Mouse (Mus musculus) C2C12 (cell line): ENCODE results near the gene 0610037L13Rik.

ENCODE experiments used
- CTCF ChIP-seq: IDR thresholded peaks from one replicate; pipeline ENCODE4 v1.5.1; 2011; ENCODE audit not compliant: control insufficient read depth, insufficient read depth, insufficient read length
- MAX ChIP-seq: IDR thresholded peaks from one replicate; pipeline ENCODE4 v1.6.1; 2011; ENCODE audit warnings: mild to moderate bottlenecking, control low read depth
- USF1 ChIP-seq: IDR thresholded peaks from one replicate; pipeline ENCODE4 v1.6.1; 2011; ENCODE audit warnings: low read depth, mild to moderate bottlenecking, control low read depth, moderate library complexity

DNA sequence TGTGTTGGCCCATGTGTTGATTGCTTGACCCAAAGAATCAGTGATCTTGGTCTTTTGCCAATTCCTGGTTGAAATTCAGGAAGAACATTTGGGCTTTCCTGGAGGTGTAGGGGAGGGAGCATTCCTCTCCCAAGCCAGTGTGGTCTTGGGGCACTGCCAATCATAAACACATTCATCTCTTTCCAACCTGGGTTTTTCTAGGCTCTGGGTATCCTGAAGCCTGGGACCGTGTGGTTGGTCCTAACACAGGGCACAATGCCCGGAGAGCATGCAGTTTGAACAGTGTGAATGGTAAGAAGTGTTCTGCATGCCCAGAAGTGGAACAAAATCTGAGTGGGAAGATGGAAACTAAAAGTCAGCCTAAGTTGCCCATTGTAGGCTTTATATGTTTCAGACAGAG, 48.5 kb downstream of the 0610037L13Rik start:
- TF ChIP-seq CTCF (no peak), MAX (no peak), USF1 (no peak)
